Mouse (Mus musculus) midbrain, postnatal 0 days (tissue): ENCODE results near the gene Rnf182. TPM values are rescaled to one million over a fixed set of nuclear protein-coding genes. Genes with fewer than 3 reads are reported as not detected.

Experiments used
- ATAC-seq: fragments of 200-750 bp; cut with Nextera tagmentation; 2 replicates; pipeline ENCODE4 v1.8.0; 2017; ENCODE audit warnings: moderate number of reproducible peaks, mild to moderate bottlenecking, moderate TSS enrichment, moderate library complexity; ENCODE audit not compliant: low FRiP score
- DNase-seq: peaks from one replicate; pipeline ENCODE4 v3.0.0-alpha.2; 2015; ENCODE audit warnings: low spot score
- H3K27ac ChIP-seq: fragments of 300-500 bp; sonication (generic); 2 replicates; pipeline ENCODE4 v1.5.1; 2014; ENCODE audit warnings: low read depth, mild to moderate bottlenecking, low read length, mixed read lengths
- H3K27me3 ChIP-seq: fragments of 300-500 bp; sonication (generic); 2 replicates; pipeline ENCODE4 v1.6.1; 2014; ENCODE audit warnings: low read length, control low read depth, mixed read lengths; ENCODE audit not compliant: insufficient read depth
- H3K36me3 ChIP-seq: fragments of 300-500 bp; sonication (generic); 2 replicates; pipeline ENCODE4 v1.6.1; 2014; ENCODE audit warnings: low read length, control low read depth, mixed read lengths; ENCODE audit not compliant: insufficient read depth
- H3K4me1 ChIP-seq: fragments of 300-500 bp; sonication (generic); 2 replicates; pipeline ENCODE4 v1.6.1; 2014; ENCODE audit warnings: mild to moderate bottlenecking, control low read depth, antibody characterized with exemption, low read length, mixed read lengths; ENCODE audit not compliant: insufficient read depth
- H3K4me2 ChIP-seq: fragments of 300-500 bp; sonication (generic); 2 replicates; pipeline ENCODE4 v1.6.1; 2014; ENCODE audit warnings: low read depth, mild to moderate bottlenecking, low read length, mixed read lengths; ENCODE audit not compliant: poor library complexity, severe bottlenecking
- H3K4me3 ChIP-seq: fragments of 300-500 bp; sonication (generic); 2 replicates; pipeline ENCODE4 v1.5.1; 2014; ENCODE audit warnings: low read depth, mild to moderate bottlenecking, low read length, moderate library complexity
- H3K9ac ChIP-seq: fragments of 300-500 bp; sonication (generic); replicated peaks from 2 replicates; pipeline ENCODE4 v1.6.1; 2014; ENCODE audit warnings: mild to moderate bottlenecking, low read length, moderate library complexity, mixed read lengths; ENCODE audit not compliant: poor library complexity, severe bottlenecking
- H3K9me3 ChIP-seq: fragments of 300-500 bp; sonication (generic); 2 replicates; pipeline ENCODE4 v1.6.1; 2016; ENCODE audit warnings: low read length, control low read depth
- CTCF ChIP-seq: IDR thresholded peaks from 2 replicates; pipeline ENCODE4 v1.5.1; 2016; ENCODE audit warnings: antibody characterized with exemption, mild to moderate bottlenecking
- WGBS: fragments of 180-500 bp; shearing (Covaris S2); extraction: QIAGEN DNeasy Blood & Tissue Kit; methylation state at CpG from one replicate; pipeline ENCODE4 v1.1.7; 2014; 5-methylcytosine and 5-hydroxymethylcytosine counted together
- polyA plus RNA-seq: library from polyadenylated mRNA; unstranded; fragments of >200 nt; fragmentation: Nextera tagmentation; extraction: Ambion mirVana; gene quantifications from 2 replicates; pipeline ENCODE4 v1.2.1, GENCODE M21; 2015
- total RNA-seq: library from RNA; depleted of rRNA; stranded (reverse); fragments of >200 nt; gene quantifications from 2 replicates; pipeline ENCODE4 v1.2.3, GENCODE M21; 2014; rRNA removed

Gene Rnf182
- 6.0 and 10.2 TPM in 2 replicates for total RNA-seq
- 22.2 and 25.5 TPM in 2 replicates for polyA plus RNA-seq

DNA sequence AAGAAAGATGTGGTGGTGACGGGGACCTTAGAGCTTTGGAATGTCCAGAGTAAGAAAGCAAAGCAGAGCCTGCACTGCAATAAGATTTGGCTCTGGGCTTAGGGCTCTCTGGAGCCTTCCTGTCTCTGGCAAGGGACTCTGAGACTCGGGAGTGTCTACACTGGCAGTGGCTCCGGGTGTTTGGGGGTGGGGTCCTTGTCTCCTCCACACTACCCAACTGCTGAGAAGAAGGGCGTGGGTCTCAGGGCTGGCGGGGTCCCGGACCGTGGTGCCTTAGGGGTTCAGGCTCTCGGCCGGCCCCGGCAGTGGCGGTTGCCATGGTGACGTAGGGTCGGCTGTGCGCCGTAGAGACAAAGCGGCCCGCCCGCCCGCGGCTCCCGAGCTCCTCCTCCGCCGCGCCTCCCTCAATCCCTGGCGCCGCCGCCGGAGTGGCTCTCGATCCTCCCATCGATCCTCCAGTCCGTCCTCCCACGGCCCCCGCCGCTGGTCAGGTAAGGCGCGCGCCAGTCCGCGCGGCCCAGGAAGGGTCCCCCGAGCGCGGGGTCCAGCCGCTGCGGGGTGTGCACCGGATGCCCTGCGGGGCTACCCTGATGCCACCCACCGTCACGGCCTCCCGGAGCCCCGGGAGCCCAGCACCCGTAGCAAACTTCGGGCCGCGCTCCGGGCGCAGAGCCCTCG is at the start of gene Rnf182:
TSS of gene Rnf182 (plus strand) at position 134 of the 678 bp plus-strand sequence.
- DNase-seq (peak; percentile 88), ATAC-seq (peak; percentile 90)
- no peaks in the 10 kb centered on the region for H3K27me3 ChIP-seq
- WGBS = under 1% methylated on average over 56 of the region's 58 CpGs
- H3K9ac ChIP-seq = peak within 1 kb of the TSS; percentile 89
- peak within 1 kb of the TSS; percentile 73 for H3K27ac ChIP-seq
- H3K4me2 ChIP-seq = peak within 1 kb of the TSS; percentile 78
- H3K9me3 ChIP-seq = no peaks in the 10 kb centered on the region
- TF ChIP-seq CTCF = no peak
- H3K4me1 ChIP-seq = peaks cover 7% of the 10 kb centered on the region; the same call in 1 of the 2 replicates
- H3K4me3 ChIP-seq = peak within 1 kb of the TSS; percentile 82
- no peaks in the 10 kb centered on the region for H3K36me3 ChIP-seq

DNA sequence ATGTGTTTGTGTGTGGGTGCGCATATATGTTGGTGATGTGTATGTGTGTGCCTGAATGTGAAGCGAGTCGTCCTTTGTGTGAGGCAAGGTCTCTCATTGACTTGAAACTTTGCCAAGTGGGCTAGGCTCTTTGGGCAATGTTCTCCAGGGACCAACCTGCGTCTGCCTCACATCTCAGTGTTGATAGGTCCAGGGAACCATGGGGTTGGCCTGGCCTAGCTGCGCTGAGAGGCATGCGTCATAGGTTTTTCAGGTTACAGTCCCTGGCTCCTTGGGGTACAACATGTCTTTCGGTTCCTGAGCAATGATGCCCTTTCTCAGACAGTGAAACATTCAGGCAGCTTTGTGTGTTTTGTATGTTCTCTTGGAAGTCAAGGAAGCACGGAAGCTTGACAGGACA is 49.3 kb upstream of the Rnf182 start:
- no peak for DNase-seq
- no peaks in the 10 kb centered on the region for H3K9me3 ChIP-seq
- no peaks in the 10 kb centered on the region for H3K36me3 ChIP-seq
- no peak for ATAC-seq
- no peaks in the 10 kb centered on the region for H3K27me3 ChIP-seq
- H3K9ac ChIP-seq = no peak overlapping the region
- no peak for TF ChIP-seq CTCF
- WGBS = 89% methylated on average over 8 of the region's 8 CpGs
- H3K4me3 ChIP-seq = no peak overlapping the region
- no peaks in the 10 kb centered on the region; the same call in 1 of the 2 replicates for H3K4me1 ChIP-seq
- no peak overlapping the region for H3K27ac ChIP-seq
- H3K4me2 ChIP-seq = no peak overlapping the region

GRCm38 (mm10) chr13:43567141-43567891 is 48.2 kb upstream of the Rnf182 start:
- H3K36me3 ChIP-seq = no peaks in the 10 kb centered on the region
- no peak for TF ChIP-seq CTCF
- no peak overlapping the region for H3K4me3 ChIP-seq
- DNase-seq (no peak), ATAC-seq (no peak)
- no peaks in the 10 kb centered on the region for H3K27me3 ChIP-seq
- no peaks in the 10 kb centered on the region for H3K9me3 ChIP-seq
- 59% methylated on average over 24 of the region's 25 CpGs for WGBS
- peak overlapping the region; percentile 47; the same call in 1 of the 2 replicates for H3K27ac ChIP-seq
- H3K9ac ChIP-seq = no peak overlapping the region
- H3K4me2 ChIP-seq = no peak overlapping the region
- H3K4me1 ChIP-seq = no peaks in the 10 kb centered on the region; the same call in 1 of the 2 replicates

- no peak for TF ChIP-seq CTCF
- no peaks in the 10 kb centered on the region for H3K27me3 ChIP-seq
- no peak for ATAC-seq
- 82% methylated on average over 2 of the region's 2 CpGs for WGBS
- no peaks in the 10 kb centered on the region for H3K4me1 ChIP-seq
- no peak overlapping the region for H3K4me2 ChIP-seq
- no peak overlapping the region for H3K9ac ChIP-seq
- no peak for DNase-seq
- no peaks in the 10 kb centered on the region for H3K9me3 ChIP-seq
- no peak overlapping the region for H3K27ac ChIP-seq
- H3K4me3 ChIP-seq = no peak overlapping the region
- H3K36me3 ChIP-seq = no peaks in the 10 kb centered on the region
These were observed 41.5 kb upstream of the Rnf182 start for GRCm38 (mm10) chr13:43573979-43574378.

DNA sequence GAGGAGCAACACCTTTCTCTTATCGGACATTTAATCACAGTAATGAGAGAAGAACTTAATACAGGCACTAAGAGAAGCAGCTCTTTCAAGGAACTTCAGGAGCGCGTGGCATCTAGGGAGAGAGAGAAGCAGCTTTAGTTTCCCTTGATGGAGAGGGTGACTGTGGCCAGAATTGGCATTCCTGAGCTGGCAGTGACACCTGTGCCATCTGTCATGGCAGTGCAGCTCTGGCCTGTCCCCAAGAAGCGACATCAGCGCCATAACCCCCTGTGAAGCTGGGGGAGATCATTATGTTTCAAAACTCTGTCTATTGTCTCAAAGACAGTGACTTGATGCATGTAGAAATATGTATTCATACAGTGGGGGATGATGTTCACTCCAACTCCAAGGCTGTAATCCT is 40.1 kb upstream of the Rnf182 start:
- H3K4me1 ChIP-seq = no peaks in the 10 kb centered on the region
- no peak overlapping the region for H3K27ac ChIP-seq
- H3K4me2 ChIP-seq = no peak overlapping the region
- no peak overlapping the region for H3K9ac ChIP-seq
- no peak overlapping the region for H3K4me3 ChIP-seq
- 89% methylated on average over 5 of the region's 5 CpGs for WGBS
- H3K36me3 ChIP-seq = no peaks in the 10 kb centered on the region
- no peaks in the 10 kb centered on the region for H3K9me3 ChIP-seq
- no peak for TF ChIP-seq CTCF
- no peaks in the 10 kb centered on the region for H3K27me3 ChIP-seq
- DNase-seq (no peak), ATAC-seq (no peak)

DNA sequence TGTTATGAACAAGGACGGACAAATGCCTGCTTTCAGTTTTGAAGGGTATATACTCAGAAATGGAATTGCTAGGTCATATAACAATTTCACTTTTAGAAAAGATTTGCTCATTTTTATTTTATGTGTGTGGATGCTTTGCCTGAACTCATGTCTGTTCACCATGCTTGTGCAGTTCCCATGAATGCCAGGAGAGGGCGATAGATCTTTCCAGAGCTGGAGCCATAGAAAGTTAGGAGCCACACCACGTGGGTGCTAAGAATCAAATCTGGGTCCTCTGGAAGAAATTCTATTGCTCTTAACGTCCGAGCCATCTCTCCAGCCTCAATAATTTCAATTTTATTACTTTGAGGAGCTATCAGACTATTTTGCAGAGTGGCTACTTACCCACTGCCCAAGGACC is 38.3 kb upstream of the Rnf182 start:
- Histone ChIP-seq H3K4me3 (no peak overlapping the region), H3K27ac (no peak overlapping the region), H3K36me3 (no peaks in the 10 kb centered on the region), H3K27me3 (no peaks in the 10 kb centered on the region), H3K4me2 (no peak overlapping the region), H3K9me3 (no peaks in the 10 kb centered on the region), H3K9ac (no peak overlapping the region), H3K4me1 (no peaks in the 10 kb centered on the region)
- 74% methylated on average over 5 of the region's 5 CpGs for WGBS
- ATAC-seq (no peak), DNase-seq (no peak)
- TF ChIP-seq CTCF = peak; percentile 49
